Mouse (Mus musculus): Measurements from ENCODE around the gene Snd1. TPM values are rescaled to one million over a fixed set of nuclear protein-coding genes. Genes with fewer than 3 reads are reported as not detected.

The Snd1 gene
- polyA plus RNA-seq, 2 experiments: 104 to 120 TPM

GRCm38 (mm10) chr6:28603401-28603800 lies 128.5 kb downstream of the Snd1 start:
- H3K27me3 ChIP-seq (ENCODE audit: control insufficient read depth, insufficient read depth, low read length): no peaks in the 10 kb centered on the region
- 0 out of 2 replicates have a peak, but pooled peaks cover 4% of the 10 kb centered on the region for H3K4me1 ChIP-seq (ENCODE audit: control insufficient read depth, insufficient read depth, low read length)
- 67% methylated on average over 3 of the region's 3 CpGs for WGBS
- H3K27ac ChIP-seq (replicated peaks; ENCODE audit: low read depth, low read length): no peak overlapping the region
- no peak for TF ChIP-seq POLR2A (IDR thresholded peaks at IDR 0.05; ENCODE audit: borderline replicate concordance, extremely low read depth, insufficient read depth, insufficient read length)
- H3K4me2 ChIP-seq (replicated peaks; ENCODE audit: low read depth, low read length, severe bottlenecking): no peak overlapping the region
- no peak overlapping the region for H3K4me3 ChIP-seq (replicated peaks; ENCODE audit: low read length)
- DNase-seq (ENCODE audit: low spot score) (no peak), ATAC-seq (ENCODE audit: low FRiP score, low read depth) (no peak)
- H3K9me3 ChIP-seq (ENCODE audit: control insufficient read depth, low read length): no peaks in the 10 kb centered on the region
- no peak overlapping the region for H3K9ac ChIP-seq (ENCODE audit: low read depth, low read length, severe bottlenecking)
- H3K36me3 ChIP-seq (ENCODE audit: control insufficient read depth, insufficient read depth, low read length): no peaks in the 10 kb centered on the region

- Histone ChIP-seq H3K27ac (replicated peaks; ENCODE audit: low read depth, low read length) (no peak overlapping the region), H3K27me3 (ENCODE audit: control insufficient read depth, insufficient read depth, low read length) (no peaks in the 10 kb centered on the region), H3K4me3 (replicated peaks; ENCODE audit: low read length) (no peak overlapping the region), H3K4me2 (replicated peaks; ENCODE audit: low read depth, low read length, severe bottlenecking) (no peak overlapping the region), H3K4me1 (ENCODE audit: control insufficient read depth, insufficient read depth, low read length) (0 out of 2 replicates have a peak, but pooled peaks cover 4% of the 10 kb centered on the region), H3K36me3 (ENCODE audit: control insufficient read depth, insufficient read depth, low read length) (no peaks in the 10 kb centered on the region), H3K9me3 (ENCODE audit: control insufficient read depth, low read length) (no peaks in the 10 kb centered on the region), H3K9ac (ENCODE audit: low read depth, low read length, severe bottlenecking) (no peak overlapping the region)
- no peak for DNase-seq (ENCODE audit: low spot score)
- no peak for TF ChIP-seq POLR2A (IDR thresholded peaks at IDR 0.05; ENCODE audit: borderline replicate concordance, extremely low read depth, insufficient read depth, insufficient read length)
- no peak for ATAC-seq (ENCODE audit: low FRiP score, low read depth)
- 45% methylated on average over 3 of the region's 3 CpGs for WGBS
Observed at GRCm38 (mm10) chr6:28603823-28604222, 128.9 kb downstream of the Snd1 start.

GRCm38 (mm10) chr6:28609291-28609690 lies 134.4 kb downstream of the Snd1 start:
- Histone ChIP-seq H3K4me2 (replicated peaks; ENCODE audit: low read depth, low read length, severe bottlenecking) (no peak overlapping the region), H3K27me3 (ENCODE audit: control insufficient read depth, insufficient read depth, low read length) (no peaks in the 10 kb centered on the region), H3K9ac (ENCODE audit: low read depth, low read length, severe bottlenecking) (no peak overlapping the region), H3K27ac (replicated peaks; ENCODE audit: low read depth, low read length) (no peak overlapping the region), H3K36me3 (ENCODE audit: control insufficient read depth, insufficient read depth, low read length) (no peaks in the 10 kb centered on the region), H3K4me3 (replicated peaks; ENCODE audit: low read length) (no peak overlapping the region), H3K9me3 (ENCODE audit: control insufficient read depth, low read length) (no peaks in the 10 kb centered on the region), H3K4me1 (ENCODE audit: control insufficient read depth, insufficient read depth, low read length) (no peaks in the 10 kb centered on the region)
- ATAC-seq (ENCODE audit: low FRiP score, low read depth) (no peak), DNase-seq (ENCODE audit: low spot score) (no peak)
- WGBS: 84% methylated on average over 4 of the region's 4 CpGs
- no peak for TF ChIP-seq POLR2A (IDR thresholded peaks at IDR 0.05; ENCODE audit: borderline replicate concordance, extremely low read depth, insufficient read depth, insufficient read length)

GRCm38 (mm10) chr6:28610127-28610526 lies 135.2 kb downstream of the Snd1 start:
- Histone ChIP-seq H3K4me1 (ENCODE audit: control insufficient read depth, insufficient read depth, low read length) (peaks cover 2% of the 10 kb centered on the region; the same call in 1 of the 2 replicates), H3K4me3 (replicated peaks; ENCODE audit: low read length) (no peak overlapping the region), H3K4me2 (replicated peaks; ENCODE audit: low read depth, low read length, severe bottlenecking) (no peak overlapping the region), H3K27me3 (ENCODE audit: control insufficient read depth, insufficient read depth, low read length) (no peaks in the 10 kb centered on the region), H3K9me3 (ENCODE audit: control insufficient read depth, low read length) (no peaks in the 10 kb centered on the region), H3K27ac (replicated peaks; ENCODE audit: low read depth, low read length) (no peak overlapping the region), H3K9ac (ENCODE audit: low read depth, low read length, severe bottlenecking) (no peak overlapping the region), H3K36me3 (ENCODE audit: control insufficient read depth, insufficient read depth, low read length) (no peaks in the 10 kb centered on the region)
- ATAC-seq (ENCODE audit: low FRiP score, low read depth): no peak
- no peak for TF ChIP-seq POLR2A (IDR thresholded peaks at IDR 0.05; ENCODE audit: borderline replicate concordance, extremely low read depth, insufficient read depth, insufficient read length)
- no peak for DNase-seq (ENCODE audit: low spot score)
- 81% methylated on average over 1 of the region's 1 CpGs for WGBS

GRCm38 (mm10) chr6:28613441-28613840 lies 138.5 kb downstream of the Snd1 start:
- no peak for ATAC-seq (ENCODE audit: low FRiP score, low read depth)
- Histone ChIP-seq H3K4me3 (replicated peaks; ENCODE audit: low read length) (no peak overlapping the region), H3K27me3 (ENCODE audit: control insufficient read depth, insufficient read depth, low read length) (no peaks in the 10 kb centered on the region), H3K36me3 (ENCODE audit: control insufficient read depth, insufficient read depth, low read length) (0 out of 2 replicates have a peak, but pooled peaks cover 3% of the 10 kb centered on the region), H3K4me1 (ENCODE audit: control insufficient read depth, insufficient read depth, low read length) (peaks cover 8% of the 10 kb centered on the region), H3K9ac (ENCODE audit: low read depth, low read length, severe bottlenecking) (no peak overlapping the region), H3K27ac (replicated peaks; ENCODE audit: low read depth, low read length) (no peak overlapping the region), H3K4me2 (replicated peaks; ENCODE audit: low read depth, low read length, severe bottlenecking) (no peak overlapping the region), H3K9me3 (ENCODE audit: control insufficient read depth, low read length) (no peaks in the 10 kb centered on the region)
- 62% methylated on average over 4 of the region's 4 CpGs for WGBS
- TF ChIP-seq POLR2A (IDR thresholded peaks at IDR 0.05; ENCODE audit: borderline replicate concordance, extremely low read depth, insufficient read depth, insufficient read length): no peak
- no peak for DNase-seq (ENCODE audit: low spot score)

GRCm38 (mm10) chr6:28614856-28615255 lies 139.9 kb downstream of the Snd1 start:
- Histone ChIP-seq H3K27ac (replicated peaks; ENCODE audit: low read depth, low read length) (no peak overlapping the region), H3K27me3 (ENCODE audit: control insufficient read depth, insufficient read depth, low read length) (no peaks in the 10 kb centered on the region), H3K36me3 (ENCODE audit: control insufficient read depth, insufficient read depth, low read length) (0 out of 2 replicates have a peak, but pooled peaks cover 3% of the 10 kb centered on the region), H3K9ac (ENCODE audit: low read depth, low read length, severe bottlenecking) (no peak overlapping the region), H3K9me3 (ENCODE audit: control insufficient read depth, low read length) (no peaks in the 10 kb centered on the region), H3K4me2 (replicated peaks; ENCODE audit: low read depth, low read length, severe bottlenecking) (no peak overlapping the region), H3K4me1 (ENCODE audit: control insufficient read depth, insufficient read depth, low read length) (peaks cover 14% of the 10 kb centered on the region), H3K4me3 (replicated peaks; ENCODE audit: low read length) (no peak overlapping the region)
- no peak for ATAC-seq (ENCODE audit: low FRiP score, low read depth)
- no peak for TF ChIP-seq POLR2A (IDR thresholded peaks at IDR 0.05; ENCODE audit: borderline replicate concordance, extremely low read depth, insufficient read depth, insufficient read length)
- 90% methylated on average over 4 of the region's 4 CpGs for WGBS
- no peak for DNase-seq (ENCODE audit: low spot score)
